Mouse (Mus musculus): ENCODE measurements around the gene Blcap.
A peak's percentile ranks its signal among the peaks of the same experiment; 100 is the strongest.
"Not testable (repeated sequence)": the region's sequence is repeated elsewhere in the genome, so short reads cannot be mapped to it uniquely, and the experiment has no call there.

Blcap gene

DNA sequence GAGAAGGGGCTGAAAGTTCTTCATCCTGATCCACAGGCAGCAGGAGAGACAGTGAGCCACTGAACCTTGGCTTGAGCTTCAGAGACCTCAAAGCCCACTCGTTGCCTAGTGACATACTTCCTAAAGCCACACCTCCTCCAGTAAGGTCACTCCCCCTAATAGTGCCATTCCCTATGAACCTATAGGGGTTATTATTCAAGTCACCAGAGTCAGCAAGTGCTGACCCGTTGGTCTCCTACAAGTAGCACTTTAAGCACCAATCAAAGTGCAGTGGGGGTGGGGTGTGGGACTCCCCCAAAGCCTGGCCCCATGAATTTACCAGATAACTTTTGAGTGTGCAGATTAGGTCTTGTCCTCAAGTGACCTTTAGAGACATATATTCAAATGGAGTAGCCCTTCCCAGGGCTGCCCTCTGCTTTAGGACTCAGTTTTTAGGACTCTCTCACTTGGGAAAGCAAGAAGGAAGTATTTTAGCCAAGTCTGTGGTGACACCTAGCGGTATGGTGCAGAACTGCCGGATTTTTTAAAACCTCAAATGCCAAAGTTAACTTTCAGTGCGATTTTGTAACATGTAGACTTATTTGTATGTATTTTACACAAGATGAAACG lies at the start of gene Blcap:
Blcap (minus strand) TSS at position 51 of the 609 bp plus-strand sequence.
- peak; percentile 68 for DNase-seq (ENCODE audit: low read depth, low spot score)

- DNase-seq (ENCODE audit: low read depth, low spot score) = no peak
These were observed 47.3 kb upstream of the Blcap start for GRCm38 (mm10) chr2:157618393-157618792.

GRCm38 (mm10) chr2:157613997-157614396 lies 42.9 kb upstream of the Blcap start:
- no peak for DNase-seq (ENCODE audit: low read depth, low spot score)

DNA sequence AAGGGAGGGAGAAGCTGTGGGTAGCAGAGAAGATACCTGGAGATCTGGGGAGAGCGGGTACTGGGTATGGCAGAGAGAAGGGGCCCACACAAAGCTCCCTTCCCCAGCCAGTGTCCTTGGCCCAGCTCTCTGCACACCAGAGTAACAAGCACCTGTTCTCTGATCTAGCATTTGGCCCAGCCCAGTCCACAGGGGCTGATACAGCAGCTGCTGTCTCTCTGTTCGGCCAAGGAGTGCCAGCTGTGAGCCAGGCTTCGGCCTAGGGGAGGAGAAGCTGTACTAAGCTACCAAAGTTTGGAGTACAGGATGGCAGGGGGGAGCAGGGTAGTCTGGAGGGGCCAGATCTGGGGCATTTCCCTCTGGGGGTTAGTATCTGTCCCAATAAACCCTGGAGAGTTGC lies 40.7 kb upstream of the Blcap start:
- no peak for DNase-seq (ENCODE audit: low read depth, low spot score)

DNA sequence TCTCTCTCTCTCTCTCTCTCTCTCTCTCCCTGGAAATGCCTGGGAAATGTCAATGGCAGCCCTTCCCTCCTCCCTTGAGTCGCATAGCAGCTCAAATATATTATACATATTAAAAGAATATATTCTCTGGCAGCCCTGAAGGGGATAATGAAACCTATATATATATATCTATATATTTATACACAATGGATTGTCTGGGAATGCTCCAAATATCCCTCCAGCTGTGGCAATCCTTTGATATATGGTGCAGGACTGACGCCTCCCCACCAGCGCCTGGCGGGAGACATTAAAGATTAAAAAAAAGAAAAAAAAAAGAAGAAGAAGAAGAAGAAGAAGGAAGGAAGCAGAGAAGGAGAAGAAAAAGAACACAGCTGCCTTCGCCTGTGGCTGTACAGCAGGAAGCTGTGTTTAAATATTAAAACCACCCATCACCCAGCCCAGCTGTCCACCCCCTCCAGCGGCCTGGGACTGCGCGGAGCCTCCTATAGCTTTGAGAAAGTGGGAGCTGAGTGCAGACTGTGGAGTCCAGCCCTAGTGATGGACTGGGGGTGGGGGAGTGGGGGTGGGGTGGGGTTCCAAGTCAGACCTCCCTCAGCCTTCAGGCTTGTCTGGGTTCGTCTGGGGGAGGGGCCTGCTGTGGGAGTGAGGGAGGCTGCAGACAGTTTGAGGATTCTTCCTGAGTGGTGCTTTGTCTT lies 36.6 kb upstream of the Blcap start:
- no peak for DNase-seq (ENCODE audit: low read depth, low spot score)

DNA sequence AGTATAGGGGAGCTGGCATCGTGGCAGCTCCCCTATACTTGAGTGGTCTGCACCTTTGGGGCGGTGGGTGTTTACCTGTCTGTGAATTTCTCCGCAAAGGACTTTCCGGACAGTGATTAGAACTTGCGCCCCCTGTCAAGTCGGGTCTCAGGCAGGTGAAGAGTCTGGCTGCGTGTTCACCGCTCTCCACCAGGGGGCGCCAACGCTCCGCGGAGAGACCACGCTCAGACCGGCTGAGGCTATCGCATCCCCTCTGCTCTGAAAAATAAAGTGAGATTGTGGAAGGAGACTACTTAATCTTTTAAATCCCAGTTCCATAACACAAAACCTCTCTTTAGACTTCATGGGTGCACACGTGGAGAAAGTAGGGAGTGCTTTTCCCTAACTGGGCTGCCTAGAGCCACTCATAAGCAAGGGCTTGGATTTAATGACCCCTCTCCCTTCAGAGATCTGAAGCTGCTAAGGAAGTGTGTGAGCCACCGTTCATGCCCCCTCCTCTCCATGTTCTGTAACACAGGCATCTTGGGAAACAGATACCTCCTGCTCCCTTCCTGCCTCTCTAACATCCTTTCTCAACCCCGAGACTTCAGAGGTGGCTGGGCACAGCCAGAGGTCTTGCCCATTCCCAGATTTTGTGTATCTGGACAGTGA lies 34.1 kb upstream of the Blcap start:
- peak; percentile 82 for DNase-seq (ENCODE audit: low read depth, low spot score)

DNA sequence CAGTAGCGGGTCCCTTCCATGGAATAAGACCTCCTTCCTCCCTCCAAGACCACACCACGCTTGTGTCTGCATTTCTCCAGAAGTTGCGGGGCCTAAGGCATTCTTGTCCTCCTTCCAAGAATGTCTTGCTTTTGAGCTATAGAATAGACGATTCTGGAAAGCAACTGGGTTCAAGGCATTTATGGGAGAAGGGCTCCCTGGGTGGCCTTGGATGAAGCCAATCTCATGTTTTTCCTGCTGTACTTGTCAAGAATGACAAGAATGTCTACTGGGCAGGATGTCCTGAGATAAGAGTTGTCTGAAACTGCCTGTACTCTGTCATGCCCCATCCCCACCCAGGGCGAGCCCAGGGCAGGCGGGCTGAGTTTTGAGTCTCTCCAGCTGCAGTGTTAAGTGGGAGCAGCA lies 30.4 kb upstream of the Blcap start:
- no peak for DNase-seq (ENCODE audit: low read depth, low spot score)

DNA sequence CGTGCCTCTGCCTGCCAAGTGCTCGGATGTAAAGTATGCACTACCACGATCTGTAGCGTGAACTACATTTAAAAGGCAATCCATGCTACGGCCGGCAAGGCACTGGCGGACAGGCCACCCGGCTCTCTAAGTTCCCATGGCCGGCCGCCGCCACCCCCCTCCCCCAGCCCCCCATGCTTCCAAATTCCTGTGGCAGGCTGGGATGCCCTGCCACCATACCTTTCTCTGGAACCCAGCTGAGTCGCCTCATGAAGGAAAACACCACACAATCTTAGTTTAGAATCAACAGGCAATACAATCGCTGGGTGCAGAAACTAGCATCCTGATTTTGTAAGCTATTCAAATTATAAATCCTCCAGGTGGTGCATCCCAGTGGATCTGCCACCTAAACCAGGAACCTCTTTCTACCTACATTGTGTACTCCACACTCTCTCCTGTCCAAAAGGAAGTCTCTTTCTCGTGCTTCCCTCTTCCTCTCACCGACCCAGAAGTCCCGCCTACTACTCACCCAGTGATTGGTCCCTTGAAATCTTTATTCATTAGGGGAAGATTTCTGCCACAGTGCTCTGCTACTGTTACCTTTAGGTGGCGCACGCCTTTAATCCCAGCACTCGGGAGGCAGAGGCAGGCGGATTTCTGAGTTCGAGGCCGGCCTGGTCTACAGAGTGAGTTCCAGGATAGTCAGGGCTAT lies 25.9 kb upstream of the Blcap start:
- peak; percentile 94 for DNase-seq (ENCODE audit: low read depth, low spot score)

DNA sequence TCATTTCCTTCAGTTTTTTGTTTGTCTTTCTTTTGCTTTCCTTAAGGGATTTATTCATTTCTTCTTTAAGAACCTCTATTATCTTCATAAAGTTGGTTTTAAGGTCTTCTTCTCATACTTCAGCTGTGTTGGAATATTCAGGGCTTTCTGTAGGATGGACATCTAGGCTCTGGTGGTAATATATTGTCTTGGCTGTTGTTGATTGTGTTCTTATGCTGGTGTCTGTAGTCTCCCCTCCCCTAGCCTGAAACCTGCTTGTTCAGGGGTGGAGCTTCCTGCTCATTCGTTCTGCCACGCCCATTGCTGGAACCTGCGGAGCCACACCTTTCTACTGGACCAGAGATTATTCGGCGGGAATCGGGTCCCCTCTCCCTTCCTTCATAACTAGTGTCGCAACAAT lies 14.3 kb upstream of the Blcap start:
- DNase-seq (ENCODE audit: low read depth, low spot score) = not testable (repeated sequence)

DNA sequence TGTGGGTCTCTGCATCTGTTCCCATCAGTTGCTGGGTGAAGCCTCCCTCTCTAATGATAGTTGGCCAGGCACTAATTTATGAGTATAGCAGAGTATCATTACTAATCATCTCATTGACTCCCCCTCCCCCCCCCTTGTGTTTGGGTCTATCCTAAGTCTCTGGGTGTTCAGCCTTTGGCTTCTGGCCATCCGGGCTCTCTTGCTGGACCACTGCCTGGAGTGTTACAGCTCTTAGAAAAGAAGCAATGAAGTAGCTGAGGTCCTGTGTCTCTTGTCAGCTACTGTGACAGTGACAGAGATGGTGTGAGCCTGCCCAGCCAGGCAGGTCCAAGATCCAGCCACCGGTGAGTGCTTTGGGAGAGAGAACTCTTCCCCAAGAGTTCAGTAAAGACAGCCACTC lies 1.7 kb upstream of the Blcap start:
- DNase-seq (ENCODE audit: low read depth, low spot score) = no peak

- no peak for DNase-seq (ENCODE audit: low read depth, low spot score)
These were observed 1.1 kb downstream of the Blcap start for GRCm38 (mm10) chr2:157569796-157570485.

GRCm38 (mm10) chr2:157568881-157569280 lies 2.2 kb downstream of the Blcap start:
- peak; percentile 43 for DNase-seq (ENCODE audit: low read depth, low spot score)

GRCm38 (mm10) chr2:157567235-157567961 lies 3.7 kb downstream of the Blcap start:
- peak; percentile 89 for DNase-seq (ENCODE audit: low read depth, low spot score)

DNA sequence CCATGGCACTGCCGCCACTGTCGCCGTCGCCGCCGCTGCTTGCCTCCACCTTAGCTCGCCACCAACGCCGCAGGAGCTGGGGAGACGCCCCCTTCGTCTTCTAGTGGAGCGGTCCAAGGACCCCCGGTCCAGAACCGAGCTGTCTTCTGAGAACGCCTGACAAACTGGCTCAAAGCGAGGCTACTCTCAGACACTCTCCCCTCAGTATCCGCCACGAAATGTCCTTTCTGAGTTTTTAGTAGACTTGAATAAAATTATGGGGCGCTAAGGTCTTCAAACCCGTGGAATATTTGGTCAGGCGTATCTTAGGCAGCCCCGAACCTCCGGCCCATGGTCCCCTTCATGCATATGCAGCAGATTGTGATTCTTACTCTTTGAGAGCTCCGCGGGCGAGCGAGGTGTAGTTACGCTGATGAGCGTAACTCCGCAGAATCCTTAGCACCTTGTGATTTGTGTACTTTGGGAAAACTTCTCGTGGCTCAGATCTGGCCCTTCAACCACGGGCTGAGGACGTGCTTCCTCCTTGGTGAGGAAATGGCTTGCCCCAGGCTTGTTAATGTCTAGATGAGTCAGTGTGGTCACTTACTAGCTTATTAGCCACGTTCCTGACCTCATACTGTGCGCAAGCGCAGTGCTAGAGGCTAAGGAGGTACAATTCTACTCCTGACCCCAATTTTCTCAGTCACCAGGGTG lies 4.7 kb downstream of the Blcap start:
- peak; percentile 93 for DNase-seq (ENCODE audit: low read depth, low spot score)

DNA sequence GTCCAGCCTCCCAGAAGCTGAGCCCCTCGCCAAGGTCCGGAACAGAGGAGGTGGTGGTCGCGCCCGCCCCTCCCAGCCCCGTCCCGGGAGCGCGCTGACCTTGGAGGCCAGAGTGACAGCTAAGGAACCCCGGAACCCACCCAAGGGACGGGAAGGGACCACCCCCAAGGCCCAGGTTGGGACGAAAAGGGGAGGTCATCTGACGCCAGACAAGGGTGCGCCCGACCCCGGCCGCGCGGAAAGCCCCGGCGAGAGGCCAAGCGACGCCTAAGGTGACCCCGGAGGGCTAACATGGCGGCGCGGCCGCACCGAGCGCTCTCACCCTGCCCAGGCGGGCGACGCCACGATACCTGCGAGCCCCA lies 5.2 kb downstream of the Blcap start:
- no peak for DNase-seq (ENCODE audit: low read depth, low spot score)

DNA sequence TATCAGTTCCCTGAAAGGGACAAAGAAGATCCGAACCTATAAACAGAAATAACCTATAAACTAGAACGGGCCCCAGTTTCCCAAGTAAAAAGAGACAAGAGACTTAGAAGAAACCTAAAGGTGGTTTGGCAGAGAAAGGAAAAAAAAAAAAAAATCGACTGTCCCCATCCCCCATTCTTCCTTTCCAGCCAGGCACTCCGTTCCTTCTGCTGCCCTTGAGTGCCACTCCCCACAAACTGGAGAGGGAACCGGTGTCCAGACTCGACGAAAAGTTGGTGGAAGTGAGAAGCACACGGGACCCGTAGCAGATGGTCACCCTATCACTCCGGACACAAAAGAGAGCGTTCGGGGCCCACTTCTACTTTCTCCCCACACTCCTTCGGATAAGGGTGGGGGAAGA lies 5.6 kb downstream of the Blcap start:
- peak; percentile 28 for DNase-seq (ENCODE audit: low read depth, low spot score)

DNA sequence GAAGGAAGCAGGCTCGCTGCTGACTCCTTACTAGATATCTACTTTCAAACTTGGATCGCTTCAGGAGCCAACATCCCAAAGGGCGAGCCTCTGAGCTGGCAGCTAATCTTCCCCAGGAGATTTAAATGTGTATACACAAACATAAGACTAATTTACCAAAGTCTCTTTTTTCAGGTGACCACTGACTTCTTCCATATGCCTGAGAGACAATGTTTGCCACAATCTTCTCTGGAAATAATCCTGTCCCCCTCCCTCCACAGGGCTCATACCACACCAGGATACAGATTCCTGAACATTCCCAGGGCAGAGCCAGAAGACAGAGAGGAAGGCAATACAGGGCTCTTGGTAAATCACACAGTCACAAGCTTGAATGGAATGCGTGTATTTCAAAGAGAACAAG lies 6.4 kb downstream of the Blcap start:
- no peak for DNase-seq (ENCODE audit: low read depth, low spot score)

GRCm38 (mm10) chr2:157563031-157563430 lies 8.0 kb downstream of the Blcap start:
- no peak for DNase-seq (ENCODE audit: low read depth, low spot score)

- DNase-seq (ENCODE audit: low read depth, low spot score) = peak; percentile 70
These were observed 9.8 kb downstream of the Blcap start for GRCm38 (mm10) chr2:157561165-157561836.

DNA sequence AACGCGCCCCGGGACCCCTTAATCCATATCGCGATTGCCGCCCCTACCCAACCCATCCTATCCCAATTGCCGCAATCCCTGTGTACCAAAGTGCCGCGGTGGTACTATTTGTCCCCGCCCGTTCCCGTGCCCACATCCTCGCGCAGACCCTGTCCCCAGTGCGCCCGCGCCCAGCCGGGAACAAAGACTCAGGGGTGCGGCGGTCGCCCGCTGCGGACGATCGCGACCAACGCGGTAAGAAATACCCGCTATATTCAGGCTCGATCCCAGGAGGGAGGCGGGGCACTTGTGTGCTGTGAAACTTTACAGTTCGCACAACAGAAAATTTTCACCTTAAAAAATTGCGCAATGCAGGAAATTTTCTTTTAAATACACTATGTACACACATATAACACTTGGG lies 10.8 kb downstream of the Blcap start:
- peak; percentile 55 for DNase-seq (ENCODE audit: low read depth, low spot score)

Measured in ZHBTc4 (cell line).